Mouse (Mus musculus): ENCODE results near the gene Clcn7.
"Not testable (repeated sequence)": the region's sequence is repeated elsewhere in the genome, so short reads cannot be mapped to it uniquely, and the experiment has no call there.

Gene Clcn7

GRCm38 (mm10) chr17:25123979-25124378 lies 9.2 kb upstream of the Clcn7 start:
- in situ Hi-C loops (cut with MboI; ENCODE audit: low pct_unique_long_range_greater_than_20kb in 1 of 2, low sequenced_read_pairs in 2 of 2, unreplicated experiment in 1 of 2): no loop called here

DNA sequence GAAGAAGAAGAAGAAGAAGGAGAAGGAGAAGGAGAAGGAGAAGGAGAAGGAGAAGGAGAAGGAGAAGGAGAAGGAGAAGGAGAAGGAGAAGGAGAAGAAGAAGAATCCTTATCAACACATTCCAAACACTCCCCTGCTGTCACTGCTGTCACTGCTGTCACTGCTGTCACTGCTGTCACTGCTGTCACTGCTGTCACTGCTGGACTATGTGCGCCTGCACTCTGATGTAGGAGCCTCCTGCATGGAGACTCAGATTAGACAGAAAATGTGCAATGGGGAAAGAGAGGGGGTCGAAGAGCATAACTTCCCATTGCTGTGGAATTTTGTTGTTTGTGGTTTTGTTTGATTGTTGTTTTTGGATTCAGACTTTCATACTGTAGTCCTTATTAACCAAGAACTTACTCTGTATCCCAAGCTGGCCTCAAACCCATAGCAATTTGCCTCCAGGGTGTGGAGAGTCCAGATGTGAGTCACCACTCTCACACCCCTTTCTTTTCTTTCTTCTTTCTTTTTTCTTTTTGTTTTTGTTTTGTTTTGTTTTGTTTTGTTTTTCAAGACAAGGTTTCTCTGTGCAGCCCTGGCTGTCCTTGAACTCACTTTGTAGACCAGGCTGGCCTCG lies 7.6 kb upstream of the Clcn7 start:
- in situ Hi-C loops (cut with MboI; ENCODE audit: low pct_unique_long_range_greater_than_20kb in 1 of 2, low sequenced_read_pairs in 2 of 2, unreplicated experiment in 1 of 2): not testable (repeated sequence)

DNA sequence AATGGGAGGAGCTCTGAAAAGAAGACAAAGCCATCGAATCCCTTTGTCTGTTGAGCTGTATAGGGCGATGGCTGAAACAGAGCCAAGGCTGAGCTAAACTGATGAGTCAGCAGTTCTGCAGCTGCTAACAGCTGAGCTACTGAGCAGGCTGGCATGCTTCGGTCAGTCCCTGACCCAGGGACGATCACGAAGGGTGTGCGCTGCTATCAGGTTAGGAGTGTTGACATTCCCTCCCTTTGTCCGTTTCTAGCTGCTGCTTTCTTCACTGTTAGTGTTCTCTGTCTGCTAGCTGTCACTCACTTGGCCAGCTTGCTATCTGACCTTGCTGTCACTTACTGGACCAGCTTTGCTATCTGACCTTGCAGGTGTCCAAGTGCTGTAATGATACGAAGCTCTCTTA lies 6.1 kb upstream of the Clcn7 start:
- in situ Hi-C loops (cut with MboI; ENCODE audit: low pct_unique_long_range_greater_than_20kb in 1 of 2, low sequenced_read_pairs in 2 of 2, unreplicated experiment in 1 of 2): no loop called here

GRCm38 (mm10) chr17:25127681-25128080 lies 5.5 kb upstream of the Clcn7 start:
- in situ Hi-C loops (cut with MboI; ENCODE audit: low pct_unique_long_range_greater_than_20kb in 1 of 2, low sequenced_read_pairs in 2 of 2, unreplicated experiment in 1 of 2): no loop called here

GRCm38 (mm10) chr17:25130060-25130459 lies 3.1 kb upstream of the Clcn7 start:
- in situ Hi-C loops (cut with MboI; ENCODE audit: low pct_unique_long_range_greater_than_20kb in 1 of 2, low sequenced_read_pairs in 2 of 2, unreplicated experiment in 1 of 2): no loop called here

DNA sequence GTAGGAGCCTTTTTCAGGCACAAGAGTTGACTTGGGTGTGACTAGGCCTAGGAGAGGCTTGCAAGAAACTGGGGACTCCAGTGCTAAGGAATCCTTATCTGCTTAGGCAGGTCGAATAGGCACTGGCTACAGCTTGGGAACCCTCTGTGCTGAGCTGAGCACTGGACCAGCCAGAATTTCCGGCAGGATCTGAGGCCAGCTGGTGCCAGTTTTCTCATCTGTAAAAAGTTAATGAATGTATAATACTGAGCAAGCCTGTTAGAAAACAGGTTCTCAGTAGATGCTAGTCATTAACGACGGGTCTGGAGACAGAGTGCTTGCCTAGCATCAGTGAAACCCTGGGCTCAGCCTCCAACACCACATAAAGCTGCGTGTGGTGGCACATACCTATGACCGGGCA lies 2.4 kb downstream of the Clcn7 start:
- in situ Hi-C loops (cut with MboI; ENCODE audit: low pct_unique_long_range_greater_than_20kb in 1 of 2, low sequenced_read_pairs in 2 of 2, unreplicated experiment in 1 of 2): no loop called here

GRCm38 (mm10) chr17:25138803-25139202 lies 5.6 kb downstream of the Clcn7 start:
- in situ Hi-C loops (cut with MboI; ENCODE audit: low pct_unique_long_range_greater_than_20kb in 1 of 2, low sequenced_read_pairs in 2 of 2, unreplicated experiment in 1 of 2): no loop called here

GRCm38 (mm10) chr17:25139960-25140359 lies 6.8 kb downstream of the Clcn7 start:
- in situ Hi-C loops (cut with MboI; ENCODE audit: low pct_unique_long_range_greater_than_20kb in 1 of 2, low sequenced_read_pairs in 2 of 2, unreplicated experiment in 1 of 2): no loop called here

- in situ Hi-C loops (cut with MboI; ENCODE audit: low pct_unique_long_range_greater_than_20kb in 1 of 2, low sequenced_read_pairs in 2 of 2, unreplicated experiment in 1 of 2): no loop called here
Measured at GRCm38 (mm10) chr17:25162161-25162560, 29.0 kb downstream of the Clcn7 start, which contains the start of gene Ccdc154. Gene Ccdc154, plus strand, starts transcription at chr17:25162461.

- in situ Hi-C loops (cut with MboI; ENCODE audit: low pct_unique_long_range_greater_than_20kb in 1 of 2, low sequenced_read_pairs in 2 of 2, unreplicated experiment in 1 of 2): no loop called here
Measured at GRCm38 (mm10) chr17:25163387-25163786, 30.2 kb downstream of the Clcn7 start.

DNA sequence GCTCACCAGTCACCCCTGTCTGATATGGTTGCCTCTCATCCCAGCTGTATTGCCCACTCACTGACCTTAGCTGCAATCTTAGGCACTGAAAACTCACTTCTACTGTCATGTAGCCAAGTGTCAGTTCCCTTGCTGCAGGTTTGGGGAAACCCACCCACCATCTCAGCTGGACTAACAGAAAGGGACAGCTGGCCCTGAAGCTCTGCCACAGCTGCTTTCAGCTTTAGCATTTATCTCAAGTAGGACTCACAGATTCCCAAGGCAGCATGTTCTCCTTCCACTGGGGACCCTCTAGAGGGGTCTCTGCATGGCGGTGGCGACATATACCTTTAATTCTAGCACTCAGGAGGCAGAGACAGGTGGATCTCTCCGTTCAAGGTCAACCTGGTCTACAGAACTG lies 31.6 kb downstream of the Clcn7 start:
- in situ Hi-C loops (cut with MboI; ENCODE audit: low pct_unique_long_range_greater_than_20kb in 1 of 2, low sequenced_read_pairs in 2 of 2, unreplicated experiment in 1 of 2): no loop called here

- in situ Hi-C loops (cut with MboI; ENCODE audit: low pct_unique_long_range_greater_than_20kb in 1 of 2, low sequenced_read_pairs in 2 of 2, unreplicated experiment in 1 of 2): no loop called here
Measured at GRCm38 (mm10) chr17:25165970-25166671, 32.9 kb downstream of the Clcn7 start.

GRCm38 (mm10) chr17:25169706-25170105 lies 36.5 kb downstream of the Clcn7 start:
- in situ Hi-C loops (cut with MboI; ENCODE audit: low pct_unique_long_range_greater_than_20kb in 1 of 2, low sequenced_read_pairs in 2 of 2, unreplicated experiment in 1 of 2): no loop called here

- in situ Hi-C loops (cut with MboI; ENCODE audit: low pct_unique_long_range_greater_than_20kb in 1 of 2, low sequenced_read_pairs in 2 of 2, unreplicated experiment in 1 of 2): no loop called here
Measured at GRCm38 (mm10) chr17:25172558-25172957, 39.4 kb downstream of the Clcn7 start.

- in situ Hi-C loops (cut with MboI; ENCODE audit: low pct_unique_long_range_greater_than_20kb in 1 of 2, low sequenced_read_pairs in 2 of 2, unreplicated experiment in 1 of 2): no loop called here
Measured at GRCm38 (mm10) chr17:25175411-25175810, 42.2 kb downstream of the Clcn7 start, which contains the start of gene Gm38655. Gene Gm38655, minus strand, starts transcription at chr17:25175471.

DNA sequence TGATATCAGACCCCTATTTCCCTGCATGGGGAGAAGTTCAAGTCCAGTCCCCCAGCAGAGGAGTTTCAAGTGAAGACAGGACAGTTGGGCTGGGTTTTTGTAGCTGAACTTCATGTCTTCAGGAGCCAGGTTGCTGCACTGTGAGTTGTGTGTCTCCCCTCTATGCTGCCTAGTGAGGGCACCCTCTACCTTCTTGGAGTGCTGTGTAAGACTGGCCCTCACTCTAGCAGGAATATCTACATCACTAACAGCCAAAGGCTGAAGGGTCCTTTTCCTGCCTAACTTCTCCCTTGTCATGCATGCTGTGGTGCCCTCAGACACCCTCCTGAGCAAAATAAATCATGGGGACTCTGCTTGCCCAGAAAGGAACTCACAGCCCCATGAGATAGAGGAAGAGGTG lies 50.0 kb downstream of the Clcn7 start:
- in situ Hi-C loops (cut with MboI; ENCODE audit: low pct_unique_long_range_greater_than_20kb in 1 of 2, low sequenced_read_pairs in 2 of 2, unreplicated experiment in 1 of 2): no loop called here

DNA sequence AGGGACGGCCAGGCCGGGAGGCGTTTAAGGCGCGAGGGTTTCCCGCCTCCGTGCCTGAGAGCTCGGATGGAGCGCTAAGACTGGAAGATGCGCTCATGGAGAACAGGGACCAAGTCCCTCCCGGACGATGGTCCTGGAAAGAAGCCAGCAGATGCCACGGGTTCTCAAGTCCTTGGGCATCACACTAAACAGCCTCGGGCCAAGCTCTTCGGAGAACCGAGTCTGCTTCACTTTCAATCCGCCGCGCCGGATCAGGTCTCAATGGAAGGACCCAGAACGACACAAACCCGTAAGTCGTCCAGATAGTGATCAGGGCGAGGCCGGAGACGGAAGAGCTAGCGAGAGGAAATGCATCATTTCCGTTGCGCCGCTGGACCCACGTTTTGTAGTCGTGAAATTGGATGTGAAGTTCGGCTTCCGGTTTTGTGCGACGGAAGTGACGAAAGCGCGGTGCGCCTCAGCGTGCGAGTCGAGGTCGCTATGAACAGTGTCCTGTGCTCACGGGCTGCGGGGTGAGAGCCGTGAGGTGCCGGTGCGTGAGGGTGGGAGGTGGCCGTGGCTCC lies 51.0 kb downstream of the Clcn7 start, which contains the start of gene BC003965:
TSS of gene BC003965 (plus strand) at position 426 of the 563 bp plus-strand sequence.
- in situ Hi-C loops (cut with MboI; ENCODE audit: low pct_unique_long_range_greater_than_20kb in 1 of 2, low sequenced_read_pairs in 2 of 2, unreplicated experiment in 1 of 2): no loop called here

DNA sequence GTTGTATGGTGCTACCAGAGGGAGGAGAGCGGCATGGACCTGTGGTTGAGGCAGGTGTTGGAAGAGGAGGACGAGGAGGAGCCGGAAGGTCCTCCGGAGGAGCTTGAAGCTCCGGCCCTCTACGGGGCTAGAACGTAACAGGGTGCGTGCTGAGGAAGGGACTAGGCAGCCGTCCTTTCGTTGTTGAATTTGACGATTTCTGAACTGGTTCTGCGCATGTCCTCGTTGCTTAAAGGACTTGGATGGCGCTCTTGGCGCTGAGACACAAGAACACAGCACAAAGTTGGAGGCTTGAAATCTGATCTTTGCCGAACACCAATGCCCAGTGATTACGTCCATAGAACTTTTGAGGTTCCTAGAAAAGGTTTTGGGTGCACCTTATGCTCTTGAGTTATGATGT lies 51.8 kb downstream of the Clcn7 start:
- in situ Hi-C loops (cut with MboI; ENCODE audit: low pct_unique_long_range_greater_than_20kb in 1 of 2, low sequenced_read_pairs in 2 of 2, unreplicated experiment in 1 of 2): no loop called here

GRCm38 (mm10) chr17:25187784-25188149 lies 54.6 kb downstream of the Clcn7 start:
- in situ Hi-C loops (cut with MboI; ENCODE audit: low pct_unique_long_range_greater_than_20kb in 1 of 2, low sequenced_read_pairs in 2 of 2, unreplicated experiment in 1 of 2): no loop called here
